Mouse (Mus musculus) stomach, embryonic 14.5 days (tissue): ENCODE measurements at regions not wholly inside any gene's neighbourhood (a gene's known extent, or its start where the extent isn't known, plus 50 kb on each side); places are given as distances from the start of the nearest gene placed in this dataset.

ENCODE experiments used
- ATAC-seq: fragments of 200-750 bp; cut with Nextera tagmentation; 2 replicates; pipeline ENCODE4 v1.8.0; 2017; ENCODE audit warnings: low read depth, moderate TSS enrichment; ENCODE audit not compliant: insufficient number of reproducible peaks, insufficient read depth, low FRiP score
- H3K27ac ChIP-seq: fragments of 300-500 bp; sonication (generic); 2 replicates; pipeline ENCODE4 v1.5.1; 2014; ENCODE audit warnings: mild to moderate bottlenecking, low read length, moderate library complexity, mixed read lengths
- H3K27me3 ChIP-seq: fragments of 300-500 bp; sonication (generic); 2 replicates; pipeline ENCODE4 v1.6.1; 2014; ENCODE audit warnings: low read length, control low read depth, mixed read lengths; ENCODE audit not compliant: control insufficient read depth, insufficient read depth
- H3K36me3 ChIP-seq: fragments of 300-500 bp; sonication (generic); 2 replicates; pipeline ENCODE4 v1.6.1; 2014; ENCODE audit warnings: mild to moderate bottlenecking, control low read depth, low read length, moderate library complexity, mixed read lengths; ENCODE audit not compliant: control insufficient read depth, insufficient read depth
- H3K4me1 ChIP-seq: fragments of 300-500 bp; sonication (generic); 2 replicates; pipeline ENCODE4 v1.6.1; 2014; ENCODE audit warnings: low read length, control low read depth, mixed read lengths; ENCODE audit not compliant: control insufficient read depth, insufficient read depth
- H3K4me2 ChIP-seq: fragments of 300-500 bp; sonication (generic); replicated peaks from 2 replicates; pipeline ENCODE4 v1.6.1; 2014; ENCODE audit warnings: low read depth, low read length, control low read depth
- H3K4me3 ChIP-seq: fragments of 300-500 bp; sonication (generic); 2 replicates; pipeline ENCODE4 v1.5.1; 2014; ENCODE audit warnings: low read depth, low read length, control low read depth
- H3K9ac ChIP-seq: fragments of 300-500 bp; sonication (generic); replicated peaks from 2 replicates; pipeline ENCODE4 v1.6.1; 2014; ENCODE audit warnings: low read depth, mild to moderate bottlenecking, control low read depth, low read length, moderate library complexity, mixed read lengths
- H3K9me3 ChIP-seq: fragments of 300-500 bp; sonication (generic); 2 replicates; pipeline ENCODE4 v1.6.1; 2016; ENCODE audit warnings: low read depth, low read length, control low read depth; ENCODE audit not compliant: control insufficient read depth
- WGBS: fragments of 180-500 bp; shearing (Covaris S2); extraction: QIAGEN DNeasy Blood & Tissue Kit; methylation state at CpG from one replicate; pipeline ENCODE4 v1.1.7; 2014; 5-methylcytosine and 5-hydroxymethylcytosine counted together

- Histone ChIP-seq H3K4me3 (no peak overlapping the region), H3K27me3 (no peaks in the 10 kb centered on the region), H3K4me2 (no peak overlapping the region), H3K9ac (no peak overlapping the region), H3K4me1 (no peaks in the 10 kb centered on the region), H3K9me3 (no peaks in the 10 kb centered on the region), H3K36me3 (no peaks in the 10 kb centered on the region), H3K27ac (no peak overlapping the region)
- WGBS = 80% methylated on average over 4 of the region's 4 CpGs
- ATAC-seq = no peak
Observed at GRCm38 (mm10) chr11:89898516-89898915, 104.2 kb downstream of the Pctp start.

- Histone ChIP-seq H3K9me3 (no peaks in the 10 kb centered on the region), H3K4me1 (no peaks in the 10 kb centered on the region), H3K4me2 (no peak overlapping the region), H3K27ac (no peak overlapping the region), H3K4me3 (no peak overlapping the region), H3K27me3 (no peaks in the 10 kb centered on the region), H3K9ac (no peak overlapping the region), H3K36me3 (no peaks in the 10 kb centered on the region)
- WGBS = 33% methylated on average over 3 of the region's 3 CpGs
- ATAC-seq = no peak
Observed at GRCm38 (mm10) chr11:89896854-89897253, 105.8 kb downstream of the Pctp start.

- no peaks in the 10 kb centered on the region for H3K27me3 ChIP-seq
- no peak overlapping the region for H3K27ac ChIP-seq
- no peaks in the 10 kb centered on the region for H3K36me3 ChIP-seq
- H3K4me2 ChIP-seq = no peak overlapping the region
- H3K9me3 ChIP-seq = no peaks in the 10 kb centered on the region
- H3K4me1 ChIP-seq = no peaks in the 10 kb centered on the region
- no peak overlapping the region for H3K4me3 ChIP-seq
- 45% methylated on average over 2 of the region's 2 CpGs for WGBS
- no peak for ATAC-seq
- no peak overlapping the region for H3K9ac ChIP-seq
Observed at GRCm38 (mm10) chr11:89871587-89871986, 94.1 kb upstream of the Ankfn1 start.

- ATAC-seq = no peak
- Histone ChIP-seq H3K4me2 (no peak overlapping the region), H3K9ac (no peak overlapping the region), H3K4me1 (no peaks in the 10 kb centered on the region), H3K27me3 (no peaks in the 10 kb centered on the region), H3K4me3 (no peak overlapping the region), H3K9me3 (no peaks in the 10 kb centered on the region), H3K27ac (no peak overlapping the region), H3K36me3 (no peaks in the 10 kb centered on the region)
- 89% methylated on average over 2 of the region's 2 CpGs for WGBS
Observed at GRCm38 (mm10) chr11:89867575-89867974, 90.1 kb upstream of the Ankfn1 start.

DNA sequence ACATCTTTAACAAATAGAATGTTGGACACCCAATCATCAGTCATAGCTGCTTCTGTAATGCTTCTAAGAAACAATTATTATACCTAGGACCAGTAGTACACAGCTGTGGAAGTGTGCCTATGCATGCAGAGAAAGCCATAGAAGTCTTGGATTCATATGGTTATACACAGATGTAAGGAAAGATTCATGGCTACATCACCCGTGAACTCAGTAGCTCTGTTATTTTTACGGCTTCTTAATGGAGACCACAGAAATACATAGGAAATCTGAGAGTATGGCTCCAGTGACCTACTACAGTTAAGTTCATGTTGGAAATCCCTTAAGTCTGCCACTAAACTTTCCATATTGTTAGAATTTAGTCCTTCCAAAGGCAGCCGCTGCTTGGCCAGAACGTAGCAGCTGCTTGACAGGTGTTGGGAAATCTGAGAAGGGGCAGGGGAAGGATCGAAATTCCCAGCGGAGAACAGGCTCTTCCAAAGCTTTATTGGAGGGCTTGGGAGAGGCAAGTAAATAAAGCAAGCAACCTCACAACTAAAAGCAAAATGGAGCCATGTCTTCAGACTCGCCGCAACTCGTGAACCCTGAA, 78.8 kb upstream of the Ankfn1 start:
- Histone ChIP-seq H3K4me2 (no peak overlapping the region), H3K4me3 (no peak overlapping the region), H3K9ac (no peak overlapping the region), H3K4me1 (no peaks in the 10 kb centered on the region), H3K27me3 (no peaks in the 10 kb centered on the region), H3K36me3 (no peaks in the 10 kb centered on the region), H3K9me3 (no peaks in the 10 kb centered on the region), H3K27ac (no peak overlapping the region)
- 45% methylated on average over 9 of the region's 9 CpGs for WGBS
- ATAC-seq = no peak

- H3K9me3 ChIP-seq = no peaks in the 10 kb centered on the region
- ATAC-seq = no peak
- H3K9ac ChIP-seq = no peak overlapping the region
- no peak overlapping the region for H3K4me3 ChIP-seq
- no peak overlapping the region for H3K4me2 ChIP-seq
- no peaks in the 10 kb centered on the region for H3K36me3 ChIP-seq
- no peaks in the 10 kb centered on the region for H3K27me3 ChIP-seq
- peaks cover 3% of the 10 kb centered on the region; the same call in 1 of the 2 replicates for H3K4me1 ChIP-seq
- no peak overlapping the region for H3K27ac ChIP-seq
Observed at GRCm38 (mm10) chr11:89841853-89842252, 64.4 kb upstream of the Ankfn1 start.

- peak; percentile 56; the same call in 1 of the 2 replicates for ATAC-seq
- peaks cover 3% of the 10 kb centered on the region; the same call in 1 of the 2 replicates for H3K4me1 ChIP-seq
- 18% methylated on average over 6 of the region's 6 CpGs for WGBS
- no peaks in the 10 kb centered on the region for H3K36me3 ChIP-seq
- no peaks in the 10 kb centered on the region for H3K9me3 ChIP-seq
- no peak overlapping the region for H3K4me3 ChIP-seq
- peak overlapping the region; percentile 64; the same call in 1 of the 2 replicates for H3K27ac ChIP-seq
- H3K27me3 ChIP-seq = no peaks in the 10 kb centered on the region
- no peak overlapping the region for H3K4me2 ChIP-seq
- no peak overlapping the region for H3K9ac ChIP-seq
Observed at GRCm38 (mm10) chr11:89839671-89840327, 62.3 kb upstream of the Ankfn1 start.

DNA sequence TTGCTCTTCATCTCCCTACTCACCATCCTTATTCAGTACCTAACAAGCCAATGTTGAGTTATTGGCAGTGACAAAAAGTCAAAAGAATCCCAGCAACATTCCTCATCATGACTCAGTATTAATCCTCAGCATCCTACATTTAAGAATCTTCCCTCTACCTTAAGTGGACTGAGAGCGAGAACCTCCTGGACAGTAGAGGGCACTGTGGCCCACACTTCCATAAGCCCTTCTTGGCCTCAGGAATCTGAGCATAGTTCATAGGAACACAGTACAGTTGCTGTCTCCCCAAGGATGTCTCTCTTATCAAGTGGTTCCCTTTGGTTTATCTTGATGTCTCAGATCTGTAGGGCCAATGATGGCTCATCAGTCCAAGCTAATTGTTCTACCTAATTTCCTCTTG, 60.5 kb upstream of the Ankfn1 start:
- H3K4me1 ChIP-seq = peaks cover 3% of the 10 kb centered on the region; the same call in 1 of the 2 replicates
- no peaks in the 10 kb centered on the region for H3K27me3 ChIP-seq
- no peaks in the 10 kb centered on the region for H3K36me3 ChIP-seq
- H3K9ac ChIP-seq = no peak overlapping the region
- H3K27ac ChIP-seq = no peak overlapping the region
- no peaks in the 10 kb centered on the region for H3K9me3 ChIP-seq
- no peak overlapping the region for H3K4me3 ChIP-seq
- no peak for ATAC-seq
- H3K4me2 ChIP-seq = no peak overlapping the region
- WGBS = 96% methylated on average over 1 of the region's 1 CpGs

- H3K4me3 ChIP-seq = no peak overlapping the region
- H3K9me3 ChIP-seq = no peaks in the 10 kb centered on the region
- H3K9ac ChIP-seq = no peak overlapping the region
- 78% methylated on average over 4 of the region's 4 CpGs for WGBS
- no peak overlapping the region for H3K4me2 ChIP-seq
- no peak for ATAC-seq
- no peaks in the 10 kb centered on the region for H3K36me3 ChIP-seq
- H3K27ac ChIP-seq = no peak overlapping the region
- H3K27me3 ChIP-seq = no peaks in the 10 kb centered on the region
- peaks cover 3% of the 10 kb centered on the region; the same call in 1 of the 2 replicates for H3K4me1 ChIP-seq
Observed at GRCm38 (mm10) chr11:89836897-89837296, 59.4 kb upstream of the Ankfn1 start.
